Mouse (Mus musculus) kidney, postnatal 0 days (tissue): ENCODE data around the gene Ptafr. TPM values are rescaled to one million over a fixed set of nuclear protein-coding genes. Genes with fewer than 3 reads are reported as not detected.
"Not testable (repeated sequence)": the region's sequence is repeated elsewhere in the genome, so short reads cannot be mapped to it uniquely, and the experiment has no call there.

Experiments used
- ATAC-seq: fragments of 200-750 bp; cut with Nextera tagmentation; replicated peaks from 2 replicates; pipeline ENCODE4 v1.8.0; 2017; ENCODE audit warnings: low read depth, moderate number of reproducible peaks, moderate TSS enrichment, moderate library complexity; ENCODE audit not compliant: low FRiP score
- DNase-seq: peaks from one replicate; pipeline ENCODE4 v3.0.0-alpha.2; 2016; ENCODE audit warnings: low spot score
- H3K27ac ChIP-seq: fragments of 300-500 bp; sonication (generic); 2 replicates; pipeline ENCODE4 v1.5.1; 2014; ENCODE audit warnings: mild to moderate bottlenecking
- H3K27me3 ChIP-seq: fragments of 300-500 bp; sonication (generic); 2 replicates; pipeline ENCODE4 v1.6.1; 2014; ENCODE audit warnings: low read length, mixed read lengths; ENCODE audit not compliant: insufficient read depth
- H3K36me3 ChIP-seq: fragments of 300-500 bp; sonication (generic); 2 replicates; pipeline ENCODE4 v1.6.1; 2014; ENCODE audit warnings: low read length, mixed read lengths; ENCODE audit not compliant: insufficient read depth
- H3K4me1 ChIP-seq: fragments of 300-500 bp; sonication (generic); replicated peaks from 2 replicates; pipeline ENCODE4 v1.6.1; 2014; ENCODE audit warnings: antibody characterized with exemption, low read length, mixed read lengths; ENCODE audit not compliant: insufficient read depth
- H3K4me2 ChIP-seq: fragments of 300-500 bp; sonication (generic); 2 replicates; pipeline ENCODE4 v1.6.1; 2014; ENCODE audit warnings: mild to moderate bottlenecking, low read length, moderate library complexity, mixed read lengths
- H3K4me3 ChIP-seq: fragments of 300-500 bp; sonication (generic); replicated peaks from 2 replicates; pipeline ENCODE4 v1.5.1; 2014; ENCODE audit warnings: low read depth, low read length
- H3K9ac ChIP-seq: fragments of 300-500 bp; sonication (generic); 2 replicates; pipeline ENCODE4 v1.6.1; 2014; ENCODE audit warnings: low read depth, low read length
- H3K9me3 ChIP-seq: fragments of 300-500 bp; sonication (generic); replicated peaks from 2 replicates; pipeline ENCODE4 v1.6.1; 2016; ENCODE audit warnings: low read length, inconsistent platforms, mixed read lengths
- CTCF ChIP-seq: IDR thresholded peaks from 2 replicates; pipeline ENCODE4 v1.5.1; 2016; ENCODE audit warnings: antibody characterized with exemption, low read depth, mild to moderate bottlenecking, moderate library complexity
- WGBS: fragments of 180-500 bp; shearing (Covaris S2); extraction: QIAGEN DNeasy Blood & Tissue Kit; methylation state at CpG from one replicate; pipeline ENCODE4 v1.1.7; 2014; 5-methylcytosine and 5-hydroxymethylcytosine counted together
- polyA plus RNA-seq: library from polyadenylated mRNA; unstranded; fragments of >200 nt; fragmentation: Nextera tagmentation; extraction: Ambion mirVana; gene quantifications from 2 replicates; pipeline ENCODE4 v1.2.1, GENCODE M21; 2015

Ptafr gene
- polyA plus RNA-seq, 1 experiment from 2014 or later = 0.64 TPM

DNA sequence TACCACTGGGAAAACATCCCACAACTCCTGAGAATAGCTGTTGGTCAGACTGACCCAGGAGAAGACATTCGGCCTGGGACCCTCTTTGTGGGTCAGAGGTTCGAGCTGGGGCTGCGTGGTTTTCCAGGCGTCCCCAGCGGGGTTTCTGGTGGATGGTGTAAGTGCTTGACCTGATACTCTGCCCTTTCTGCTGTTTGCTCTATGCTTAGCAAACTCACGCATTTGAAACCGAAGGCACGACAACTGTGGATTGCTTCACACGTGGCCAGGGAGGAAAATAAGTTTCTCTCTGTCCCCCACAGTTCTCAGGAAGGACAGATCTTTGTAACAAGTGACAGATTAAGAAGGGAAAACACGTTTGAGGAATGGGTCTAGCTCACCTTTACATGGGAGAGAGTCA, 26.8 kb downstream of the Ptafr start:
- Histone ChIP-seq H3K9me3 (no peaks in the 10 kb centered on the region), H3K27ac (no peak overlapping the region), H3K4me3 (no peak overlapping the region), H3K27me3 (no peaks in the 10 kb centered on the region), H3K4me1 (no peaks in the 10 kb centered on the region), H3K36me3 (no peaks in the 10 kb centered on the region), H3K4me2 (no peak overlapping the region), H3K9ac (no peak overlapping the region)
- no peak for ATAC-seq
- 80% methylated on average over 10 of the region's 10 CpGs for WGBS
- DNase-seq = no peak
- TF ChIP-seq CTCF = no peak

DNA sequence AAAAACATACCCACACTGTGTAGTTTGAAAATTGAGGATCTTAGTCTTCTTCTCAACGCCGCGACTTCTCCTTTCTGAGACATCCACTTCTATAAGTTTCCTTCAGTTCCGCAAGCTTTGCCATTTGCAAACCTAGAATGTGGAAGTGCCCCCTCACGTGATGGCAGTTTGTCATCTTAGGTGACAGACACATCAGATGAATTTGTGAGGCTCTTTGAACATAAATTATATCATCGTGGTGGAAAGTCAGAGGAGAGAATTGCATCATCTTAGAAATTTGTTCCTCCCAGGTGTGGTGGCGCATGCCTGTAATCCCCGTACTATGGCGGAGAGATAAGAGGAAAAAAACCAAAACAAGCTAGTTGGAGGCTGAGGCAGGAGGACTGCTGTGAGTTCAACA, 29.1 kb downstream of the Ptafr start:
- no peak for TF ChIP-seq CTCF
- Histone ChIP-seq H3K9ac (no peak overlapping the region), H3K9me3 (no peaks in the 10 kb centered on the region), H3K27ac (no peak overlapping the region), H3K36me3 (no peaks in the 10 kb centered on the region), H3K4me2 (no peak overlapping the region), H3K27me3 (no peaks in the 10 kb centered on the region), H3K4me3 (no peak overlapping the region), H3K4me1 (no peaks in the 10 kb centered on the region)
- no peak for DNase-seq
- no peak for ATAC-seq
- 92% methylated on average over 9 of the region's 9 CpGs for WGBS

DNA sequence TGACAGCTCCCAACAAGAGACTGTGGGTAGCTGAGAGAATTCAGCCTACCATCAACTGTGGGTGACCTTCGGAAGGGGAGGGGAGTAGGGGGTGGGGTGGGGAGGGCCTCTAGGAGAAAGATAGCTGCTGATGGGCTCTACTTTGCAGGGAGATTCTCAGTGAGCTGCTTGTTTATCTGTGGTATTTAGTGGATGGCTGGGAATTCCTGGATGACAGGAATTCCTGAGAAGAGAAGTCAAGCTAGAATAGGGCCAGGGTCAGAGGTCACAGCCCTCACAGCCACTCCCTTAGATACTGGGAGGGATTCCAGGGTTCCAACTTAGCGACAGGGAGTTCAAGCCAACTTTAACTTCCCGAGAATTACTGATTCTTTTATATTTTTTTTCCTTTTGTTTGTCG, 30.3 kb downstream of the Ptafr start:
- H3K4me2 ChIP-seq = no peak overlapping the region
- no peak overlapping the region for H3K4me3 ChIP-seq
- no peaks in the 10 kb centered on the region for H3K4me1 ChIP-seq
- ATAC-seq (no peak), DNase-seq (peak; percentile 58)
- H3K9ac ChIP-seq = no peak overlapping the region
- no peaks in the 10 kb centered on the region for H3K9me3 ChIP-seq
- 43% methylated on average over 4 of the region's 4 CpGs for WGBS
- no peak overlapping the region for H3K27ac ChIP-seq
- no peak for TF ChIP-seq CTCF
- no peaks in the 10 kb centered on the region for H3K36me3 ChIP-seq
- no peaks in the 10 kb centered on the region for H3K27me3 ChIP-seq

DNA sequence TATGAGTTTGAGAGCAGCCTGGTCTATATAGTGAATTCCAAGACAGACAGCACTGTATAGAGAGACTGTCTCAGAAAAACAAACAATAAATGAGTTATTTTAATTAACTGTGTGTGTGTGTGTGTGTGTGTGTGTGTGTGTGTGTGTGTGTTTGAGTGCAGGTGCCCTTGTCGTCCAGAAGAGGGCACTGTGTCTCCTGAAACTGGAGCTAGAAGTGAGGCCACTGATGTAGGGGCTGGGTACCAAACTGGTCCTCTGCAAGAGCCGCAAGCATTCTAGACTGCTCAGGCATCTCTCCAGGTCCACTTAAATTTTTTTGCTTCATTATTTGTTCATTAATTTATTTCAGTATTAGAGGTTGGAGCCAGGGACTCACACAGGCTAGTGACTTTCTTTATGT, 35.0 kb downstream of the Ptafr start:
- Histone ChIP-seq H3K27me3 (no peaks in the 10 kb centered on the region), H3K4me2 (no peak overlapping the region), H3K27ac (no peak overlapping the region), H3K4me3 (no peak overlapping the region), H3K9me3 (no peaks in the 10 kb centered on the region), H3K4me1 (no peaks in the 10 kb centered on the region), H3K9ac (no peak overlapping the region), H3K36me3 (no peaks in the 10 kb centered on the region)
- TF ChIP-seq CTCF = no peak
- DNase-seq (no peak), ATAC-seq (no peak)
- 80% methylated on average over 2 of the region's 2 CpGs for WGBS

DNA sequence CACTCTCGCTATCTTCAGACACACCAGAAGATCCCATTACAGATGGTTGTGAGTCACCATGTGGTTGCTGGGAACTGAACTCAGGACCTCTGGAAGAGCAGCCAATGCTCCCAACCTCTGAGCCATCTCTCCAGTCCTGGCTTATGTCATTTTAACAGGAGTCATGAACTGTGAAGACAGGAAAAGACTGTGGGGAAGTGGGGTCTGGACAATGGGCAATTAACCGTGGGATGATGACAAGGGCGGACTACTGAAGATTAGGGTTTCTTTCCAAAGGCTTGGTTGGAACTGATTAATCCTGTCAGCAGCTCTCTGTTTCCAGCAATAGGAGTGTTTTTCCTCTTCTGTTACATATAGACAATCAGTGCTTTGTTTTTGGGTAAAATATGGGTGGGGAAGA, 35.9 kb downstream of the Ptafr start:
- ATAC-seq (no peak), DNase-seq (no peak)
- Histone ChIP-seq H3K9ac (no peak overlapping the region), H3K4me1 (no peaks in the 10 kb centered on the region), H3K9me3 (no peaks in the 10 kb centered on the region), H3K4me2 (no peak overlapping the region), H3K27me3 (no peaks in the 10 kb centered on the region), H3K4me3 (no peak overlapping the region), H3K27ac (no peak overlapping the region), H3K36me3 (no peaks in the 10 kb centered on the region)
- TF ChIP-seq CTCF = no peak
- 65% methylated on average over 3 of the region's 3 CpGs for WGBS

DNA sequence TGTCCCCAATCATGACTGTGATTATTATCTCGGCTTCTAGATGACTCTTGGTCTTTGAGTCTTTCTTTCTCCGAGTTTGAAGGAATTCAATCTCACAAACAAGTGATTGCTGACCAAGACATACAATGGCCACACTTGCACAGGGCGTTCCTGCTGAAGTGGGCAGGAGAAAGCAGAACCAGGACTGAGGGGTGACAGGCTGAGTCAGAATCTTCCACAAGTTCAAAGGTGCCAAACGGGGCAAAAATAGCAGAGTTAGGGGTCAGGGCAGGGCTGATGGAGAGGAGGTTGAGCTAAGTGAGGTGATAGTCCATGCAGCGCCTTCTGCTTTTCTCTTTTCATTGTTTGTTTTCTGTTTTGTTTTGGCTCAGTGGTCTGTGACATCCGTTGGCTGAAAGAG, 36.6 kb downstream of the Ptafr start:
- H3K9me3 ChIP-seq = no peaks in the 10 kb centered on the region
- H3K9ac ChIP-seq = no peak overlapping the region
- H3K4me3 ChIP-seq = no peak overlapping the region
- no peaks in the 10 kb centered on the region for H3K4me1 ChIP-seq
- no peak overlapping the region for H3K27ac ChIP-seq
- no peak for ATAC-seq
- 83% methylated on average over 6 of the region's 6 CpGs for WGBS
- DNase-seq = no peak
- no peaks in the 10 kb centered on the region for H3K27me3 ChIP-seq
- no peaks in the 10 kb centered on the region for H3K36me3 ChIP-seq
- TF ChIP-seq CTCF = no peak
- no peak overlapping the region for H3K4me2 ChIP-seq

DNA sequence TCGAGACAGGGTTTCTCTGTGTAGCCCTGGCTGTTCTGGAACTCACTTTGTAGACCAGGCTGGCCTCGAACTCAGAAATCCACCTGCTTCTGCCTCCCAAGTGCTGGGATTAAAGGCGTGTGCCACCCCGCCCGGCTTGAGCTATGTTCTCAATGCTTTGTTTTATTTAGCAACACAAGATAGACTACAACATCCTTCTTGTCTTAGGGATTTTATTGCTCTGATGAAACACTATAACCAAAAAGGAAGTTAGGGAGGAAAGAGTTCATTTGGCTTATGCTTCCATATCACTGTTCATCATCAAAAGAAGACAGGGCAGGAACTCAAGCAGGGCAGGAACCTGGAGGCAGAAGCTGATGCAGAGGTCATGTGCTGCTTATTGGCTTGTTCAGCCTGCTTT, 37.4 kb downstream of the Ptafr start:
- H3K36me3 ChIP-seq, ATAC-seq, DNase-seq, H3K4me3 ChIP-seq, H3K27me3 ChIP-seq, H3K9ac ChIP-seq, H3K9me3 ChIP-seq, H3K27ac ChIP-seq, H3K4me1 ChIP-seq, H3K4me2 ChIP-seq: not testable (repeated sequence)
- 88% methylated on average over 4 of the region's 5 CpGs for WGBS
